Mouse (Mus musculus) gonadal fat pad, adult 2 months (tissue): Measurements from ENCODE around the gene Stim2. TPM values are rescaled to one million over a fixed set of nuclear protein-coding genes. Genes with fewer than 3 reads are reported as not detected.

ENCODE experiments used
- DNase-seq: peaks from one replicate; pipeline ENCODE4 v3.0.0-alpha.2; 2012; ENCODE audit warnings: low read depth
- polyA plus RNA-seq: library from polyadenylated mRNA; depleted of rRNA; stranded (reverse); fragments of >200 nt; gene quantifications from 2 replicates; pipeline ENCODE4 v1.2.3, GENCODE M21; 2012; rRNA removed

Gene Stim2
- polyA plus RNA-seq, result 22.9 and 24.2 TPM in 2 replicates

DNA sequence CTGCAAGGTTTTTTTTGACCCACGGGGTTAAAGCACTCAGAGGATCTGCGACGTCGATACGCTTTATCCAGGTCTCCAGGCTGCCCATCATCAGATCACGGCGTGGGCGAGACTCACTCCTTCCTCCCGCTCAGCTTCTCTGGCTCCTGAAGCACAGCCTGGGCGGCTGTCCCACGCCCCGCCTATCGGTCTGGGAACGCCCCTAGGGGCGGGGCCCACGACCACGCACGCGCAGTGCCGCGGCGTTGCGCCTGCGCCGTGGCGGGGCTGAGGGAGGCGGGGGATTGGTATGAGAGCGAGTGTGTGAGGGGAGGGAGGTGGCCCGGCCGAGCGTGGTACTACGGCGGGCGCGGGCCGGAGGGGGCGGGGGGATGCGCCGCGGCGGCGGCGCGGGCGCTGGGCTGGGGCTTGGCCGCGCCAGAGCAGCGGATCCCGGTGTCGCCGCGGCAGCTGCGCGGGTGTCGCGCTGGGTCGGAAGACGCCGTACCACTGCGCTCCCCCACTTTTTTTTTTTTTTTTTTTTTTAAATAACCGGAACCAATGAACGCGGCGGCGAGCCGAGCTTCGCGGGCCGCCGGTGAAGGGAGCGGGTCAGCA is at the start of gene Stim2:
Gene Stim2, plus strand, starts transcription at position 354 of the 597 bp plus-strand sequence.
- peak; percentile 57 for DNase-seq

DNA sequence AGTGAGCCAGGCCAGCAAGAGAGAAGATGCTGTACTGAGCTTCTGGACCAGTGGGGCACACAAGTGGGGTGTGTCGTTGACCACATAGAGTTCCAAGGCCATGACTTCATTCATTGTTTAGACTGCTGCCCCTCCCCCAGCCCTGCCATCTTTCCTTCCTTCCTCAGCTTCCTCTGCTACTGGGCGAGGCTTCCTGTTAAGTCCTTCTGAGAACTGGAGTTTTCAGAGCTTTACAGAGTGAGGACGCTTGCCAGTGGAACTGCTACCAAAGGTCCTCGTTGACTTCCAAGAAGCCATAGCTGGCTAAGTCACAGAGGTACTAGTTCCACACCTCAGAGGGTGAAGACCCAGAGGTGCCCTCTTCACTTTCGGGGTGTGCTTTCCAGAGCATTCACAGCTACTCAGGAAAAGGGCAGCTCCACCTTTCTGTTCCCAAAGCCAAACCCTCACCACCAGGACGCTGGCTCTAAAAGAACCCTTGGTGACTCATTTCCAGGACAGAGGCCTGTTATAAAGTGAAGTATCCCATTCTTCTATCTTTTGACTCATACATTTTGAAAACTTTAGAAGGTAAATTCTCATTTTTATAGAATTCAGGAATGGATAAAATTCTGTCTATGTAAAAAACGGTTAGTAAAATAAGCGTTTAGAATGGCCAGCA is 49.6 kb upstream of the Stim2 start:
- DNase-seq, result no peak

DNA sequence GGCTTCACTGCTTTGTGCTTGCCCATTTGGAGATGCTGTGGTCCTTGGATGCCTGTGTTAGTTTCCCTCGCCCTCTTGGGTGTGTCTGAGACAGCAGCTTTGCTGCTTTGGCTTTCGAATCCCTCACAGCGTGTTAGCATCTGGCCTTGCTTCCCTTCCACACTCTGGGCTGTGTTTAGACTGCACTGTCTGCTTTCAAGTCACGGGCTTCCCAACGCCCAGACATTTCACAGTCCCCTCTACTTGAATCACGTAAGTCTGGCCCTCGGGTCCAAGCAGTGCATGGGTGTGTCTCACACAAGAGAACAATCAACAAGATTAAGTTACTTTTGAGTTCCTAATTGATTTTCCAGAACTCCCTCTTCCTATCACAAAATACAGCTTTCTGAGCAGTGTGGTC is 48.1 kb upstream of the Stim2 start:
- no peak for DNase-seq

DNA sequence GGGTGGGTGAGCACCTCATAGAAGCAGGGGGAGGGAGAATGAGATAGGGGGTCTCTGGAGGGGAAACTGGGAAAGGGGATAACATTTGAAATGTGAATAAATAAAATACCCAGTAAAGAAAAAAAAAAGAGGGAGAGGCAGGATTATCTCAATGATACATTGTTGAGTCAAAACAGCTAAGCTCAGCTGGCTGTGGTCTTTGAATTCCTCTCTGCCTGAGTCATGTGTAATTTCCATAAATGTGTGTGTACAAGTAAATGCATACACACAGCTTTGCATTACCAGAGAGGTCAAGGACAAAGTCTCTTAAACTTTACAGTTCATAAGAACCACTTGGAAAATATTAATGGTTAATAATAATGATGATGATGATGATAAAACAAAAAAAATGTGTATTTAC is 45.1 kb upstream of the Stim2 start:
- no peak for DNase-seq

DNA sequence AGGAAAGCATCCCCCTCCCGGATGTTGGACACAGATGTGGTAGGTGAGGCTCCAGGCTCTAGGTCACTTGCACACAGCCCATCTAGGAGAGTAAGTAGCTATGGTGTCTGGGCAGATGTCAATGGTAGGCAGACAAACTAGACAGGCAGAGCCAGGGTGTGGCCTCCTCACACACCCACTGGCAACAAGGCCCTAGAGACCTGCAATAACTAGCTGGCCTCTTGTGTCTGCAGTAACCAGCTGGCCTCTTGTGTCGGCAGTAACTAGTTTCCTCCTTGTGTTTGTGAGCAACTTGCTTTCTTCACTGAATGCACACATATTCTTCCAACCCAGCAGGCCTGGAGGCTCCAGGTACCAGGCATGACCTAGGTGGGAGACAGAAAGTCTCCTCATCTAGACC is 44.5 kb upstream of the Stim2 start:
- DNase-seq, result no peak

DNA sequence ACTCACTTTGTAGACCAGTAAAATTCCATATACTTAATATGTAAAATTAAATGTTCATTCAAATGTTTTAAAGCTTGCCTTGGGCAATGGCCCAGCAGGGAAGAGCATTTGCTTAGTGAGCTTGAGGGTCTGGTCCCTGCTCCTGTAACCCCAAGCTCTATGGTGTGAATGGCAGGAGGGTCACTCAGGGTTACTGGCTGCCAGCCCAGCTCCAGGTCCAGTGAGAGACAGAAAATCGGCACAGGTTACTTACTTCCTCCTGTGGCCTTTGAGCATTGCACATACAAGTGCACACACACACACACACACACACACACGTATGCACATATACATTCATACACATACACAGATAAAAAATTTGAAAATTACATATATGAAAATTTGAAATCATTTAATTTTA is 42.3 kb upstream of the Stim2 start:
- DNase-seq, result no peak

DNA sequence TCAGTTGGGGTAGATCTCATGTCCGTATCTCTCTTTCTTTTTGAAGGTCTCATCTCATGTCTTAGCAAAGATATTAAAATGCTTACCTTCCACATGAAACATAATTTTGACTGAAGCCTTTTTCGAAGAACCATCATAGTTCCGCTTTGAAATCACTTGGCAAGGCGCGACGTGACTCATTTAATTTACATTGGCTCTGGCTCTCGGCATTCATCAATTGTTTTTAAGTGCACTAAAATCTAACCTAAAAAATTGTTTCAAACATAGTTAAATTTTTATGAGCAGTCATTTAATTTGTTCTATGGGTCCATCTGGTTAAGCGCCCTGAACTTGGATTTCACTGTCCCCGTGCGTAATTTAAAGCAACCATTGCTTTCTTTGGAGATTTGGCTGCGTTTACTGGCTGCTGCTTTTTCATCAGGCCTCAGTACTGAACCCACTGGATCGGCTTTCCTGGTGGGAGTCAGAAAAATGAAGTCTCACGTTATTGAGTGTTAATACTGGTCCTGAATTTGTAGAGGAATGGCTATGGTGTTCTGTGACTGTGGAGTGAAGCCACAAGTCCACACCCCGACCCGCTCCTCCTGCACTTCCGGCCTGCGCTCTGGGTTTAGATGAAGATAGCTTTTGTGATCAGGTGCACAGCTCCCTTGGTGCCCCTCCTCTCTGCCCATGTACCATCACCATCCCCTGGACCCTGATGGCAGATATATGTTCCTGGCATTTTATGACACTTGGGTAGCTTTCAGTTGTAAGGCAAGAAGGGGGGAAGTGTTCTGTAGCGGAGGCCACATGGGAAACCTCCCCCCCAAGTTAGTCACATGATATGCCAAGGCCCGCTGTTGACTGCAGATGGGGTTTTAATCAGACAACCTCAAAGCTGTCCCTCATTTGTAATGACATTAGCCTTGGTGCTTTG is 41.6 kb upstream of the Stim2 start:
- no peak for DNase-seq

DNA sequence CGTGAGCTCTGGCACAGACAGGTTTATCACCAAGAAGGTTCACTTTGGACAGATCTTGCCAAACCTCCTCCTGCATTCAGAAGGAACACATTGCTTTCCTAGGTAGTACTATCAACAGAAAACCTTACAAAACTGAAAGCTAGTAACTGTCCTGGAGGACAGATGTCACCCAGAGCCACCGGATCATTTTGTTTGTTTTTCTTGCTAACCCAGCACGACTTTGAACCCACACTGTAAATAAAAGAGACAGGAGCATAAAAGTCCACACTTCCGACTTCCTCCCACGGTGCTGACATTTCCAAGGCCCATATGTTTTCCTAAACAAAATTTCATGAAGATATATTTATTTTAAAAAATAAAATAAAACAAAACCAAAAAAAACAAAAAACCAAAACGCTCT is 41.0 kb upstream of the Stim2 start:
- no peak for DNase-seq

DNA sequence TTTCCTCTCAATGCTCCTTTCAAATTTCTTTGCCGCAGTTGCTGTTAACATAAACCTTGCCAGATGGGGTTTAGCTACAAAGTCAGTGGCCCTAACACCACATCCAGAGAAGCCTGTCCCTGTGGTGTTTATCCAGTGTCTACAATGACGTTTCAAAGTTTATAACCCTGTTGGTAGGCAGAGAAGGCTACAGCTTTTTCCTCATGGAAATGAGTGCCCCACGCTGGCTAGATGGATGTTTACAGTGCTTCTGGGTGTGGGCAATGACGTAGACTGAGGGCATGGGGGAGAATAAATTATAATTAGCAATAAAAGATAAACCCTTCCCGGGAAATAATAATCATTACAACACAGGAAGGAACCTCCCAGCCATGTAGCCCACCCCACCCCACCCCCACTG is 37.1 kb upstream of the Stim2 start:
- no peak for DNase-seq

DNA sequence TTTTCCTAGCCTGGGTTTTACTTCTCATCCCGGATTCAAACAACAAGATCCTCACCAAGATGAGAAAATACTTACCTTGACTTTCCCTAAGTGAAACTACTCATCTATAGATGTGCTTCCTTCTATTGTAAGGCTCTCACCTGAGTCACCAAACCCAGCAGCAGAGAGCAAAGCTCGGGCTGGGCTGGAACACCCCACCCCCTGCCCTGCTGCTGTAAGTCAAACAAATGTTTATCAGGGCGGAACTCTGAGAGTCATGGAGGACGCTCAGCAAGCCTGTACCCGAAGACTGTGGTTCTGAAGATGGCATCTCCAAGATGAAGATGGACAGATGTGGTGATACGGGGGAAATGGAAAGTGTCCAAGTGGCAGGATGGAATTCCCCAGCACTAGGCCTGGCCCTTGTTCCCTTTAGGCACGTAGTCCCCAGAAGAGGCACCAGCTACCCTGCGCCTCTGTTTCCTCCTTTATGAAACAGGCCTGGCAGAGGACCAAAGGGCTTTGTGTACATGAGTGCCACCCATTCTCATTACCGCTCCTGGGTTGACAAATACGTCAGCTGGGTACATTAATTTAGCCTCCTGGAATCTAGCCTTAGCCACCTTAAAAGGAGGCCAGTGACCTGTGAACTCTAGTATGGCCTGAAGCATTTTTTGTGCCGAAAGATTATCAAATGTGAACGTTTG is 36.3 kb upstream of the Stim2 start:
- no peak for DNase-seq

DNA sequence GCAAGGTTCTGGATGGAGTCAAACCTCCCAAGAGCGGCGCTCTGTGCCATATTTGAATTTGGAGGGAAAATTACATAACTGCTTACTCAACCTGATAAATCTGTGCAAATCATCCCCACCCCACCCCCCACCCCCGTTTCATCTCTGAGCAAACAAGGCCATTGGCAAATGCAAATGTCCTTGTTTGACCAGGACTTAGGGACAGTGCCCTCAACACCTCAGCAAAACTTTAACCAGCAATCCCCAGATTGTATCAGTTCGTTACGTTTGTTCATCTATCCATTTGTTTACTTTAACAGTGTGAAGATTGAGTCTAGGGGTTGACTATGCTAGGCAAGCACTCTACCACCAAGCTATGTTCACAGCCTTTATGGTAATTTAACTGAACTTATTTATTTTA is 32.6 kb upstream of the Stim2 start:
- DNase-seq, result no peak

DNA sequence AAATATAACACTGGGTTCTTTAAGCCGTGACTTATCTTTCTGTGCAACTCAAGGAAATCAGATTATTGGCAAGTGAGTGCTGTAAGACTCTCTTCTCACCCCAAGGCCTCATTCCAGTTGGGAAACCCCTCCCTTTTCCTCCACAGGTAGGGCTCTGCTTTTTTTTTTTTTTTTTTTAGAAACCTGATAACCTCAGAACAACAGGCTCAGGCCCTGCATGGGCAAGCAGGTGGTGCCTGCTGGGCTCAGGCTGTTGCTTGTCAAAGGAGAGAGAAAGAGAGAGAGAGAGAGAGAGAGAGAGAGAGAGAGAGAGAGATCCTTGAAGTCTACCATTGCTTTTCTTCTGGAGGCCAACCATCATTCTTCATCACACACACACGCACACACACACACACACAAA is 30.7 kb upstream of the Stim2 start:
- DNase-seq, result no peak

DNA sequence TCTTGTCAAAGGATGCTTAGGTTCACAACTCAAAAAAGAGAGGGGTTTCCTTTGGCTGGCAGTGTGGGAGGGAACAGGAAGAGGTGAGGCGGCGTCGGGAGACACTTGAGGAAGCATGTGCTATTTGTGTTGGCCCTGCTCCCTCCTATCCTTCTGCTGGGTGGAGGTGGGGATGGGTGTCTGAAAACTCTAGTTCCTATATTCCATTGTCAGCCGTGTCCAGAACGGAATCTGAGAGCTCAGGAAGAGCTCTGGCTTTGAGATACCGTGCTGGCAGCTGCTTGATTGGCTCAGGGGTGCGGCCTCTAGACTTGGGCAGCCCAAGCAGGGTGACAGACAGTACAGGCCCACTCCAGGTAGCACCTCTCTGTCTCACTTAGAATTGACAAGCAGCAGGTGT is 28.1 kb upstream of the Stim2 start:
- no peak for DNase-seq

DNA sequence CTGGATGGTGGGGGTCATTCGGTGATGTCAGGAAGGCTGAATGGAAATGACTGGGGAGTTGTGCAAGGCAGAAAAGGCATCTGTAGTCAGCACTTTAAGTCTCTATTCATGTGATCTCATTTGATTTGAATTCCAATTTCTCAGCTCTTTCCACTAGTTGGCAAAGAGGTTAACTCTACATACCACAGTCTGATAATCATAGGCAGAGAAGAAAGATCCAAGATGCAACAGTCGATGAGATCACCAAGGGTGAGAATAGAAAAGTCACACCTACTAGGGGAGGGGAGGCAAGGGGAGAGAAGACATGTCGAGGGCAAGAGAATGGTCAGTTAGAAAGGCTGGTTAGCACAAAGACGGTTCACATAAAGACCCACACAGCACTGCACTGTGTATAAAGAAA is 27.1 kb upstream of the Stim2 start:
- no peak for DNase-seq

DNA sequence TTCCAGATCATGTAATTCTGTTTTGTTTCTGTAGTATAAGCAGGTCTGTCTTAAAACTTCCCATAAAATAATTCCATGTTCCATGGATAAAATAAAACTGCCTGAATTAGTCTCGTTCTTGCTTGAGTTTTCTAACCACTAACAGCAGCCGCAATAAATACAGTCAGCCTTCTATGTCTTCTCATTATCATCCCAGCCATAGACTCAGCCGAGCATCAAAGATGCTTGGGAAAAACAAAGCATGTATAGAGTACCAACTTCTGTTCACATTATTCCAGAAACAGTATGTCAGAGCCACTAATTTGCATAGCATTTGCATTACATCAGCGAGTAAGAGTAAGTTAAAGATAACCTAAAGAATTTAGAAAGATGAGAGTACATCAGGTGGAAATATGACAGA is 25.4 kb upstream of the Stim2 start:
- no peak for DNase-seq

DNA sequence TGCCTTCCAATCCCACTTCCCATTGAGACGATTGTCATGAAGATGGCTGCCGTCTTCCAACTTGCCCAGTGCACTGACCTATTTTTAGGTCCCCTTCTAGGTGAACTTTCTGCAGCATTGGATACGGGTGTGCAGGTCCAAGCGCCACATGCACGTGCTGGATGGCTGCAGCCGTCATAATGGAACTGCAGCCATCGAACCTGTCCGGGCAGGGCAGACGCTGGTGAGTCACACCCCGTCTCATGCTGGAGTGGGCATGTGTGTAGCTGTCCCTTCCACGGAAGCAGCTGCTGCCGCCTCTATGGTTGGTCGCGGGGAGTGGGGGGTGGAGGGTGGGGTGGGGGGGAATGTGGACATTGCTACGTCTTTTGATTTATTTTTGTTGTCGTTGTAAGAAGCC is 21.8 kb upstream of the Stim2 start:
- DNase-seq, result no peak

DNA sequence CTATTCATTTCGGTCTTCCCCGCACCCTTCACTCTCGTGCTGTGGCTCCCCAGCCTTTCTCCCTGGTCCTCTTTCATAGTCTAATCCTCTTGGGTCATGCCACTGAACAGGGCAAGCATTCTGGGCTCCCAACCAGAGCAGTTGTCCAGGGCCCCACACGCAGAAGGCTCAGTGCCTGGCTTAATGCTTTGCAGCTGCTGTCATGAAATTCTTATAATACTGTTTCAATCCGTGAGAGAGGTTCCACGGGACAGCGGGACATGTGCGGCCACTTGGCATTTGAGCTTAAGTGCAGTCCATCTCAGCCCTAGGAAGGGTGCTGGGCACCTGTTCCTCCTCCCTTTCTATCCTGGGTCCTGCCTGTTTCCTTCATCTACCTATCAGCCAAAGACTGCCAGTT is 21.2 kb upstream of the Stim2 start:
- no peak for DNase-seq

DNA sequence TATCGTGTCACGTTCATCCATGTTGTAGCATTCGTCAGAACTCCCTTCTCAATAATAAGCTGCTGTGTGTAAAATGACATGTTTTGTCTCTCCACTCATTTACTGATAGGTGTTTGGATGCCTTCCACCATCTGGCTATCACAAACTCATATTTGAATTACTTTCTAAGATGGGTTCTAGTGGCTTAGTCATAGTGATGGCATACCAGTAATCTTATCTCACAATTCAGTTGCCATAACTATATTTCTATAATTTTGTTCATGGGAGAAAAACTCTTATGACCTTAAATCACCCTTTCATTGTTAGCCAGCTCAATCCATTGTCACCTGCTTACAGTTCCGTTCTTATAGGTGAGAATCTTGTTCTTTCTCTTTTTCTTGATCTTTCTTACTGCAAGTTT is 14.9 kb upstream of the Stim2 start:
- no peak for DNase-seq

DNA sequence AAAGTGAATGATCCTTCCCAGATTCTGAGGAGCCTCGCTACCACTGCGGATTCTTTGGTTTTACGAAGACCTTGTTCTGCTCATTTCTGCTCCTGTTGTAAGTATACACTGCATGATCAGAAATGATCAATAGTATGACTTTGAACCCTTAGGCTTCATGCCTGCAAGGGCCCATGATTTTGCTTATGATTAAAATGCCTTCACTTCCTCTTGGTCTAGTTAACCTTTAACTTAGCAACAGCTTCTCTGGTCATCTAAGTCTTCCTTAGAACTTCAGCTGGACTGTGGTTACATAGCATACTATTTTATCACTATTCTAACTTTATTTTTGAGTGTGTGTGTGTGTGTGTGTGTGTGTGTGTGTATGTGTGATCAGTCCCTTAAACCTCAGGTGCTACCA is 12.7 kb upstream of the Stim2 start:
- DNase-seq, result no peak

DNA sequence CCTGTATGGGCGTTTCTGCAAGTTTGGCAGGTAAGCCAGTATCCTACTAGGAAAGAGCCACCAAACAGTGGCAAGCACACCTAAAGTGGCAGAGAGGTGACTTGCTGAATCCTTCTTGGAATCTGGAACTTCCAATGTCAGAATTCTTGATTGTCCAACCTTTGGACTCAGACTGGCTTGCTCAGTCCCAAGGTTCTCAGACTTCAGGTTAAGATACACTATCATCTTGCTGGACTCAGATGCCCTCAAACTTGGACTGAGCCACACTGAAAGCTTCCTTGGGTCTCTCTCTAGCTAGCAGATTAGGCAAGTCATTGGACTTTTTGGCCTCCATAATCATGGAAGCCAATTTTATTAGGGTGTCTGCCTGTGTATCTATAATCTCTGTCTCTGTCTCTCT is 10.8 kb upstream of the Stim2 start:
- no peak for DNase-seq

DNA sequence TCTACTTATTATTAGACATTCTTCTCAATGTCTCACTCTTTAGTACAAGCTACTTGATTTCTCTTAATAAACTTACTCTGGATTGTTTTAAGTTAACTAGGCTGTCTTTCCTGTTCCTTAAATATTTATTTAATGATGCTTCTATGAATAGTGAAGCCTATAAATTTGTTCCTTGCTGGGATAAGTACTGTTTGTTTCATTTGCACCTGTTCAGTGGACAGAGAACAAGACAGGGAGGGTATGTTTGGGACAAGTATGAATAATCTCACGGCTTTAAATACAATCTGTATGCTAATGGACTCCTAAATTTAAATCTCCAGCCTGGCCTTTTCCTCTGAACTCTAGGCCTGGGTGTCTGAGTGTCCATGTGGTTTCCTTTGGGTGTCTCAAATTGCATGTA is 10.2 kb upstream of the Stim2 start:
- DNase-seq, result no peak

DNA sequence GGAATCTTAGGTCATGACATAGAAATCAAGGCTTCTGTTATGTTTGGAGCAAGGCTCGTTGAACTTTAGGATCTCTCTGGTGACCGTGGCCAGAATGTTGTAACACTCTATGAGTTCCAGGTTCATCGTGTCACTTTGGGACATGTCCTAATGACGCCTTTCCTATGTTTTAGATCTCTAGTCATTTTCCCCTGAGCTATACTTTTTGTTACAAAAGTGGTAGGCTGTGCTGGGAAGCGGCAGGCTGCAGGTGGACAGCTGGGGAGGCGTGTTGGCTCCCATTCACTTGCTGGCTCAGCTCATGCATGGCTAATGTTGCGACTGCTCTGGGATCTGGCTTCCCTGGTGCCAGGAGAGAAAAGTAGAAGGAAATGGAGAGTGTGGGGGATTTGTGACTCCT is 5.7 kb upstream of the Stim2 start:
- DNase-seq, result peak; percentile 64
